Mouse (Mus musculus): Measurements from ENCODE around the gene Bik. TPM values are rescaled to one million over a fixed set of nuclear protein-coding genes. Genes with fewer than 3 reads are reported as not detected.
A peak's percentile ranks its signal among the peaks of the same experiment; 100 is the strongest.

The Bik gene
- total and polyA plus RNA-seq, 3 experiments: 7.6 to 10.2 TPM; not detected in 1

DNA sequence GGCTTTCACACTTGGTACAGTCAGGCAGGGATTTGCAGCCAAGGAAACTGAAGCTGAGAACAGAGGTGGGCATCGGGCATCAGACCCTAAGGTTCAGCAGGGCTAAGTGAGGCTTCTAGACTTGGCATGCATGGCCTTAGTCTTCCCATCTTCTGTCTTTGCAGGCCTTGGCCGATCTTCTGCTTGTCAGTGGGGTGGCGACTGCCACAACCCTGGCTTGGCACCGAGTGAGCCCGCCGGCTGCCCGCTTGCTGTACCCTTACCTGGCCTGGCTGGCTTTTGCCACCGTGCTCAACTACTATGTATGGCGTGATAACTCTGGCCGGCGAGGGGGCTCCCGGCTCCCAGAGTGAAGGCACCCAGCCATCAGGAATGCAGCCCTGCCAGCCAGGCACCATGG is 46.9 kb downstream of the Bik start:
- H3K9me3 ChIP-seq (replicated peaks; ENCODE audit: insufficient read depth, low read length): no peaks in the 10 kb centered on the region
- H3K4me3 ChIP-seq (ENCODE audit: control insufficient read depth in 1 of 2, insufficient read depth in 1 of 2, low read depth in 2 of 2, low read length in 2 of 2): no peak overlapping the region
- H3K9ac ChIP-seq (ENCODE audit: control insufficient read depth, low read depth, low read length, poor library complexity, severe bottlenecking): no peak overlapping the region
- H3K36me3 ChIP-seq (ENCODE audit: control insufficient read depth in 1 of 2, insufficient read depth in 2 of 2, low read length in 2 of 2): no peaks in the 10 kb centered on the region; a peak in 2 of 4 replicates
- TF ChIP-seq NELFE (IDR thresholded peaks at IDR 0.05; ENCODE audit: low read depth, low read length) (no peak), GATA1 (IDR thresholded peaks at IDR 0.05; ENCODE audit: low read depth, low read length) (no peak), POLR2AphosphoS2 (IDR thresholded peaks at IDR 0.05; ENCODE audit: low read length) (0 out of 2 replicates have a peak, but pooled peaks have one; percentile 24)
- H3K27ac ChIP-seq (ENCODE audit: control insufficient read depth, low read depth, low read length): no peak overlapping the region
- peaks cover 0 to 7% of the 10 kb centered on the region in 2 experiments; a peak in 2 of 4 replicates for H3K4me1 ChIP-seq (ENCODE audit: control insufficient read depth in 1 of 2, insufficient read depth in 2 of 2, low read length in 2 of 2)
- DNase-seq (ENCODE audit: low read depth, low spot score): no peak
- H3K27me3 ChIP-seq (ENCODE audit: control insufficient read depth in 1 of 2, insufficient read depth in 2 of 2, low read length in 2 of 2): no peaks in the 10 kb centered on the region
- no peaks in the 10 kb centered on the region for H3K79me2 ChIP-seq (ENCODE audit: control insufficient read depth, insufficient read depth, low read length, poor library complexity)

GRCm38 (mm10) chr15:83574731-83575351 is 48.2 kb downstream of the Bik start:
- H3K4me3 ChIP-seq (ENCODE audit: control insufficient read depth in 1 of 2, insufficient read depth in 1 of 2, low read depth in 2 of 2, low read length in 2 of 2): no peak overlapping the region
- TF ChIP-seq EP300 (IDR thresholded peaks at IDR 0.05; ENCODE audit: low read depth in 1 of 2, low read length in 2 of 2) (no peak), RCOR1 (IDR thresholded peaks at IDR 0.05; ENCODE audit: low read depth, low read length) (no peak), UBTF (IDR thresholded peaks at IDR 0.05; ENCODE audit: borderline replicate concordance, insufficient read depth, low read depth, low read length) (no peak), HCFC1 (IDR thresholded peaks at IDR 0.05; ENCODE audit: low read depth, low read length) (no peak), JUND (IDR thresholded peaks at IDR 0.05; ENCODE audit: low read depth, low read length) (no peak), CHD2 (IDR thresholded peaks at IDR 0.05; ENCODE audit: low read length) (no peak), MYB (IDR thresholded peaks at IDR 0.05; ENCODE audit: low read depth, low read length) (no peak)
- 0 out of 4 replicates have a peak, but pooled peaks cover 0 to 2% of the 10 kb centered on the region in 2 experiments for H3K4me1 ChIP-seq (ENCODE audit: control insufficient read depth in 1 of 2, insufficient read depth in 2 of 2, low read length in 2 of 2)
- no peaks in the 10 kb centered on the region for H3K27me3 ChIP-seq (ENCODE audit: control insufficient read depth in 1 of 2, insufficient read depth in 2 of 2, low read length in 2 of 2)
- H3K36me3 ChIP-seq (ENCODE audit: control insufficient read depth in 1 of 2, insufficient read depth in 2 of 2, low read length in 2 of 2): peaks cover 0 to 2% of the 10 kb centered on the region in 2 experiments; a peak in 1 of 4 replicates
- no peaks in the 10 kb centered on the region for H3K79me2 ChIP-seq (ENCODE audit: control insufficient read depth, insufficient read depth, low read length, poor library complexity)
- no peak for DNase-seq (ENCODE audit: low read depth, low spot score)
- no peaks in the 10 kb centered on the region for H3K9me3 ChIP-seq (replicated peaks; ENCODE audit: insufficient read depth, low read length)
- no peak overlapping the region for H3K27ac ChIP-seq (ENCODE audit: control insufficient read depth, low read depth, low read length)
- no peak overlapping the region for H3K9ac ChIP-seq (ENCODE audit: control insufficient read depth, low read depth, low read length, poor library complexity, severe bottlenecking)

- TF ChIP-seq MEF2A (IDR thresholded peaks at IDR 0.05; ENCODE audit: extremely low read depth, insufficient replicate concordance, low read depth, low read length, poor library complexity, severe bottlenecking): no peak
- no peak overlapping the region for H3K27ac ChIP-seq (ENCODE audit: control insufficient read depth, low read depth, low read length)
- H3K9me3 ChIP-seq (replicated peaks; ENCODE audit: insufficient read depth, low read length): no peaks in the 10 kb centered on the region
- no peaks in the 10 kb centered on the region for H3K4me1 ChIP-seq (ENCODE audit: control insufficient read depth in 1 of 2, insufficient read depth in 2 of 2, low read length in 2 of 2)
- no peak for DNase-seq (ENCODE audit: low read depth, low spot score)
- peaks cover 0 to 2% of the 10 kb centered on the region in 2 experiments; a peak in 1 of 4 replicates for H3K36me3 ChIP-seq (ENCODE audit: control insufficient read depth in 1 of 2, insufficient read depth in 2 of 2, low read length in 2 of 2)
- H3K4me3 ChIP-seq (ENCODE audit: control insufficient read depth in 1 of 2, insufficient read depth in 1 of 2, low read depth in 2 of 2, low read length in 2 of 2): no peak overlapping the region
- no peak overlapping the region for H3K9ac ChIP-seq (ENCODE audit: control insufficient read depth, low read depth, low read length, poor library complexity, severe bottlenecking)
- no peaks in the 10 kb centered on the region for H3K79me2 ChIP-seq (ENCODE audit: control insufficient read depth, insufficient read depth, low read length, poor library complexity)
- H3K27me3 ChIP-seq (ENCODE audit: control insufficient read depth in 1 of 2, insufficient read depth in 2 of 2, low read length in 2 of 2): no peaks in the 10 kb centered on the region
Observed at GRCm38 (mm10) chr15:83575543-83575942, 48.9 kb downstream of the Bik start.
